22 mouse cellular contexts compared by ENCODE assay signal in genomic region chr2:63878477-63878876, GRCm38 (mm10).
DNase-seq lines count a peak whose midpoint lies in the region; ATAC-seq and TF ChIP-seq lines count a peak whose summit lies in the region.
"Had no signal": no experiment of that assay in that cellular context is flagged by ENCODE, and none has a peak within 500 bp of the region (broad histone marks: within the 10 kb centered on the region; RNA-seq: fewer than 3 reads in every experiment).

No protein-coding gene starts in this region.

- H3K4me1 ChIP-seq in heart, embryonic 13.5 days: peaks cover 19% of the 10 kb centered on the region
- peaks cover 5% of the 10 kb centered on the region; the same call in 1 of the 2 replicates for H3K4me1 ChIP-seq in heart, postnatal 0 days (ENCODE audit: control insufficient read depth, insufficient read depth)
- H3K4me1 ChIP-seq in midbrain, embryonic 11.5 days (ENCODE audit: control insufficient read depth, insufficient read depth, low read length): no peaks in the 10 kb centered on the region
- no peaks in the 10 kb centered on the region for H3K4me1 ChIP-seq in midbrain, embryonic 14.5 days (ENCODE audit: control insufficient read depth, insufficient read depth, low read length)
- H3K4me1 ChIP-seq: forebrain, embryonic 12.5 days had no signal

- no peaks in the 10 kb centered on the region for H3K27me3 ChIP-seq in heart, embryonic 13.5 days (replicated peaks)
- H3K27me3 ChIP-seq in heart, postnatal 0 days (ENCODE audit: control insufficient read depth, insufficient read depth, low read length): no peaks in the 10 kb centered on the region
- H3K27me3 ChIP-seq in midbrain, embryonic 11.5 days (ENCODE audit: control insufficient read depth, insufficient read depth, low read length): no peaks in the 10 kb centered on the region
- H3K27me3 ChIP-seq in midbrain, embryonic 14.5 days (ENCODE audit: control insufficient read depth, insufficient read depth, low read length): no peaks in the 10 kb centered on the region
- H3K27me3 ChIP-seq: CH12.LX; embryonic facial prominence, embryonic 12.5 days; forebrain, embryonic 12.5 days; Patski had no signal

- no peak overlapping the region for H3K9ac ChIP-seq in heart, embryonic 13.5 days
- no peak overlapping the region for H3K9ac ChIP-seq in heart, postnatal 0 days (replicated peaks; ENCODE audit: low read depth, low read length)
- H3K9ac ChIP-seq in midbrain, embryonic 11.5 days (ENCODE audit: low read length): no peak overlapping the region
- no peak overlapping the region for H3K9ac ChIP-seq in midbrain, embryonic 14.5 days (replicated peaks; ENCODE audit: low read length)
- H3K9ac ChIP-seq: embryonic facial prominence, embryonic 12.5 days; forebrain, embryonic 12.5 days had no signal

- no peak for ATAC-seq in heart, embryonic 13.5 days (ENCODE audit: extremely low read depth, insufficient number of reproducible peaks, low FRiP score, low TSS enrichment)
- ATAC-seq in heart, postnatal 0 days (ENCODE audit: insufficient read depth, low read depth): no peak
- no peak for ATAC-seq in midbrain, embryonic 11.5 days (ENCODE audit: low FRiP score)
- ATAC-seq in midbrain, embryonic 14.5 days (ENCODE audit: low FRiP score, low TSS enrichment): no peak
- ATAC-seq: activated CD4-positive, CD25-positive, alpha-beta regulatory T cell, adult 4 months; forebrain, embryonic 16.5 days; intestine, embryonic 16.5 days; Patski had no signal

- TF ChIP-seq EP300 in heart, postnatal 0 days (IDR thresholded peaks at IDR 0.05; ENCODE audit: low read depth): no peak

- H3K36me3 ChIP-seq in heart, embryonic 13.5 days: no peaks in the 10 kb centered on the region
- H3K36me3 ChIP-seq in heart, postnatal 0 days (replicated peaks; ENCODE audit: control insufficient read depth, insufficient read depth, low read length): no peaks in the 10 kb centered on the region
- no peaks in the 10 kb centered on the region for H3K36me3 ChIP-seq in midbrain, embryonic 11.5 days (ENCODE audit: control insufficient read depth, insufficient read depth, low read length)
- H3K36me3 ChIP-seq in midbrain, embryonic 14.5 days (ENCODE audit: control insufficient read depth, insufficient read depth, low read length): no peaks in the 10 kb centered on the region
- H3K36me3 ChIP-seq: embryonic facial prominence, embryonic 12.5 days; forebrain, embryonic 12.5 days had no signal

- H3K9me3 ChIP-seq in heart, embryonic 13.5 days: no peaks in the 10 kb centered on the region
- H3K9me3 ChIP-seq in heart, postnatal 0 days (replicated peaks; ENCODE audit: control insufficient read depth, low read length): no peaks in the 10 kb centered on the region
- no peaks in the 10 kb centered on the region for H3K9me3 ChIP-seq in midbrain, embryonic 11.5 days (ENCODE audit: control insufficient read depth, low read length)
- no peaks in the 10 kb centered on the region for H3K9me3 ChIP-seq in midbrain, embryonic 14.5 days (ENCODE audit: control insufficient read depth, low read length)
- H3K9me3 ChIP-seq: embryonic facial prominence, embryonic 12.5 days; forebrain, embryonic 12.5 days had no signal

- no peak overlapping the region for H3K4me3 ChIP-seq in heart, embryonic 13.5 days
- peak overlapping the region; percentile 6; the same call in 1 of the 2 replicates for H3K4me3 ChIP-seq in heart, postnatal 0 days (ENCODE audit: low read depth, low read length)
- H3K4me3 ChIP-seq in midbrain, embryonic 11.5 days (ENCODE audit: low read depth, low read length): no peak overlapping the region
- H3K4me3 ChIP-seq in midbrain, embryonic 14.5 days (replicated peaks; ENCODE audit: low read depth, low read length): no peak overlapping the region
- H3K4me3 ChIP-seq: embryonic facial prominence, embryonic 12.5 days; forebrain, embryonic 12.5 days had no signal

- 39% methylated on average over 6 of the region's 6 CpGs for WGBS in heart, embryonic 13.5 days
- 26% methylated on average over 6 of the region's 6 CpGs for WGBS in heart, postnatal 0 days
- 85% methylated on average over 6 of the region's 6 CpGs for WGBS in midbrain, embryonic 11.5 days
- 73% methylated on average over 6 of the region's 6 CpGs for WGBS in midbrain, embryonic 14.5 days

- intact Hi-C loops in heart, postnatal 25 days (cut with DNase I): no loop called here

- no peak overlapping the region for H3K27ac ChIP-seq in heart, embryonic 13.5 days (replicated peaks)
- no peak overlapping the region for H3K27ac ChIP-seq in heart, postnatal 0 days (ENCODE audit: low read depth)
- no peak overlapping the region for H3K27ac ChIP-seq in midbrain, embryonic 11.5 days (ENCODE audit: low read depth, low read length)
- no peak overlapping the region for H3K27ac ChIP-seq in midbrain, embryonic 14.5 days (replicated peaks; ENCODE audit: low read depth, low read length)
- H3K27ac ChIP-seq: embryonic facial prominence, embryonic 12.5 days; forebrain, embryonic 12.5 days had no signal

- no peak for DNase-seq in heart, adult 18-20 months
- DNase-seq in heart, postnatal 0 days (ENCODE audit: low spot score): peak; percentile 17
- no peak for DNase-seq in heart, postnatal 25 days (ENCODE audit: low spot score)
- DNase-seq in midbrain, embryonic 11.5 days (ENCODE audit: low spot score, missing footprints): peak; percentile 62
- no peak for DNase-seq in midbrain, embryonic 14.5 days
- peak; percentile 33 for DNase-seq in mesoderm, embryonic 11.5 days (ENCODE audit: low read depth, low spot score)
- DNase-seq: adrenal gland, postnatal 14 days; cerebellum, adult 11-12 months; cerebellum, adult 9-10 months; cerebellum, postnatal 25 days; gastrocnemius, postnatal 14 days; heart, postnatal 36 days; kidney, adult 8-10 months had no signal

- no peak for TF ChIP-seq CTCF in heart, postnatal 0 days (IDR thresholded peaks at IDR 0.05; ENCODE audit: low read depth)

- peak overlapping the region; percentile 35 for H3K4me2 ChIP-seq in heart, embryonic 13.5 days
- peak overlapping the region; percentile 38 for H3K4me2 ChIP-seq in heart, postnatal 0 days (ENCODE audit: low read depth, low read length)
- H3K4me2 ChIP-seq in midbrain, embryonic 11.5 days: no peak overlapping the region
- no peak overlapping the region for H3K4me2 ChIP-seq in midbrain, embryonic 14.5 days (ENCODE audit: low read length)
- H3K4me2 ChIP-seq: embryonic facial prominence, embryonic 12.5 days; forebrain, embryonic 12.5 days; heart, embryonic 11.5 days had no signal

Comparison
In these comparisons a context has a peak if more than half of its experiments do, and no peak if none do; other contexts are left out.
1. DNase-seq: peak in heart, postnatal 0 days (single experiment), midbrain, embryonic 11.5 days (single experiment) and mesoderm, embryonic 11.5 days (single experiment); none in heart, adult 18-20 months (0 of 2), heart, postnatal 25 days (single experiment) and midbrain, embryonic 14.5 days (single experiment).
2. H3K4me2 ChIP-seq: peak in heart, embryonic 13.5 days (single experiment) and heart, postnatal 0 days (single experiment); none in midbrain, embryonic 11.5 days (single experiment) and midbrain, embryonic 14.5 days (single experiment).